Mouse (Mus musculus) lung, embryonic 14.5 days (tissue): Measurements from ENCODE around the gene Ccnd1. TPM values are rescaled to one million over a fixed set of nuclear protein-coding genes. Genes with fewer than 3 reads are reported as not detected.
A peak's percentile ranks its signal among the peaks of the same experiment; 100 is the strongest.

Experiments
- ATAC-seq: fragments of 200-750 bp; cut with Nextera tagmentation; 2 replicates; pipeline ENCODE4 v1.8.0; 2017; ENCODE audit warnings: mild to moderate bottlenecking, moderate TSS enrichment, moderate library complexity; ENCODE audit not compliant: insufficient read depth
- DNase-seq: peaks from one replicate; pipeline ENCODE4 v3.0.0-alpha.2; 2015
- H3K27ac ChIP-seq: fragments of 300-500 bp; sonication (generic); 2 replicates; pipeline ENCODE4 v1.5.1; 2014; ENCODE audit warnings: low read depth, mild to moderate bottlenecking, moderate library complexity
- H3K27me3 ChIP-seq: fragments of 300-500 bp; sonication (generic); 2 replicates; pipeline ENCODE4 v1.6.1; 2014; ENCODE audit warnings: low read length, control low read depth; ENCODE audit not compliant: insufficient read depth
- H3K36me3 ChIP-seq: fragments of 300-500 bp; sonication (generic); 2 replicates; pipeline ENCODE4 v1.6.1; 2014; ENCODE audit warnings: control low read depth; ENCODE audit not compliant: insufficient read depth
- H3K4me1 ChIP-seq: fragments of 300-500 bp; sonication (generic); 2 replicates; pipeline ENCODE4 v1.6.1; 2014; ENCODE audit warnings: antibody characterized with exemption, control low read depth; ENCODE audit not compliant: insufficient read depth
- H3K4me2 ChIP-seq: fragments of 300-500 bp; sonication (generic); 2 replicates; pipeline ENCODE4 v1.6.1; 2014; ENCODE audit warnings: mild to moderate bottlenecking
- H3K4me3 ChIP-seq: fragments of 300-500 bp; sonication (generic); 2 replicates; pipeline ENCODE4 v1.5.1; 2014; ENCODE audit warnings: low read depth, low read length
- H3K9ac ChIP-seq: fragments of 300-500 bp; sonication (generic); 2 replicates; pipeline ENCODE4 v1.6.1; 2014
- H3K9me3 ChIP-seq: fragments of 300-500 bp; sonication (generic); 2 replicates; pipeline ENCODE4 v1.6.1; 2016; ENCODE audit warnings: low read depth, low read length, control low read depth
- CTCF ChIP-seq: IDR thresholded peaks from 2 replicates; pipeline ENCODE4 v1.5.1; 2016; ENCODE audit warnings: antibody characterized with exemption, low read depth
- WGBS: fragments of 180-500 bp; shearing (Covaris S2); extraction: QIAGEN DNeasy Blood & Tissue Kit; methylation state at CpG from one replicate; pipeline ENCODE4 v1.1.7; 2014; 5-methylcytosine and 5-hydroxymethylcytosine counted together
- polyA plus RNA-seq: library from polyadenylated mRNA; unstranded; fragments of >200 nt; fragmentation: Nextera tagmentation; extraction: Ambion mirVana; gene quantifications from 2 replicates; pipeline ENCODE4 v1.2.1, GENCODE M21; 2014

The Ccnd1 gene
- polyA plus RNA-seq, 1 experiment from 2014 or later = 154 TPM

GRCm38 (mm10) chr7:144927591-144927990 is 12.1 kb downstream of the Ccnd1 start:
- Histone ChIP-seq H3K36me3 (peaks cover 36% of the 10 kb centered on the region), H3K4me2 (no peak overlapping the region), H3K9me3 (no peaks in the 10 kb centered on the region), H3K4me3 (no peak overlapping the region), H3K27ac (no peak overlapping the region), H3K9ac (no peak overlapping the region), H3K4me1 (no peaks in the 10 kb centered on the region), H3K27me3 (no peaks in the 10 kb centered on the region)
- TF ChIP-seq CTCF = no peak
- DNase-seq (no peak), ATAC-seq (no peak)
- WGBS = 80% methylated on average over 2 of the region's 2 CpGs

- no peak overlapping the region for H3K27ac ChIP-seq
- no peaks in the 10 kb centered on the region for H3K9me3 ChIP-seq
- no peak for ATAC-seq
- H3K4me3 ChIP-seq = no peak overlapping the region
- H3K27me3 ChIP-seq = no peaks in the 10 kb centered on the region
- DNase-seq = peak; percentile 12
- no peaks in the 10 kb centered on the region for H3K4me1 ChIP-seq
- WGBS = 74% methylated on average over 1 of the region's 1 CpGs
- TF ChIP-seq CTCF = peak; percentile 51
- H3K9ac ChIP-seq = no peak overlapping the region
- no peak overlapping the region for H3K4me2 ChIP-seq
- peaks cover 31% of the 10 kb centered on the region; the same call in 1 of the 2 replicates for H3K36me3 ChIP-seq
These were observed 20.9 kb downstream of the Ccnd1 start for GRCm38 (mm10) chr7:144918823-144919222.

DNA sequence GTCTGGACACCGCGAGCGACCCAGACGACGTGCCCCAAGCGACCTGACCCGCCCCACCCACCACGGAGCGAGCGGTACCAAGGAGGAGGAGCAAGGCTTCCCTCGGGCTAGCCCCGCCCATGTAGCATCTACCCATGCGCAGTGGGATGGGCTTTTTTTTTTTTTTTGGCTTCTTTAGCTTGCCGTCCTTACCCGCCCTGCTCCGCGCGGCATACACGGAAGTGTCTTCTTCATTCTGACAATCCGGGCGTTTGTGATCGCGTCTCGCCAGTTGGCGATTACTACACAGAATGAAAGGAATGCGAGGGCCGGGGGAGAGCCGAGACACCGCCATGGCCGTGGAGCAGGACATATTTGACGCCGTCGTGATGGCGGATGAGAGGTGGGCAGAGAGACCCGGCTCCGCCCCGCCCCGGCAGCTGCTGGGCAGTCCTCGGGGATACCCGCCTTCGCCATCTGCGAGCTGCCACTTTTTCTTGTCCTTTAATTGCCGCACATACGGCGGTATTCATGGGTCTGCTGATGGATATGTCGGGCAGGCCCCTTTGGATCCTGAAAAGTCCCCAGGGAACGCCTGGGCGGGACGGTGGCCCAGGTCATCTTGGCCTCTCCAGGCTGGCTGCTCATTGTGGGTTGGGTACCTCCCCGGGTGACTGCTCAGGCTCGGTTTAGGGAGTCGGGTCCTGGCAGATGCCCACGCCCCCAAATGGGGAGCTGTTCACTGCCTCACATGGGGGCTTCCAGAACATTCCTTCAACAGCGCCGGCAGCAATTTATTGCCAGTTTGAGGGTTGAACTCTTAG is 24.6 kb downstream of the Ccnd1 start, which contains the start of gene LTO1:
LTO1 (plus strand) TSS at position 153 of the 803 bp plus-strand sequence.
- peaks cover 19% of the 10 kb centered on the region; the same call in 1 of the 2 replicates for H3K36me3 ChIP-seq
- peak within 1 kb of the TSS; percentile 87 for H3K4me3 ChIP-seq
- H3K9me3 ChIP-seq = no peaks in the 10 kb centered on the region
- DNase-seq (peak; percentile 97), ATAC-seq (peak; percentile 95)
- TF ChIP-seq CTCF = no peak
- no peaks in the 10 kb centered on the region for H3K4me1 ChIP-seq
- peak within 1 kb of the TSS; percentile 60; the same call in 1 of the 2 replicates for H3K27ac ChIP-seq
- peak within 1 kb of the TSS; percentile 91 for H3K4me2 ChIP-seq
- peak within 1 kb of the TSS; percentile 80 for H3K9ac ChIP-seq
- H3K27me3 ChIP-seq = no peaks in the 10 kb centered on the region
- WGBS = under 1% methylated on average over 55 of the region's 55 CpGs

DNA sequence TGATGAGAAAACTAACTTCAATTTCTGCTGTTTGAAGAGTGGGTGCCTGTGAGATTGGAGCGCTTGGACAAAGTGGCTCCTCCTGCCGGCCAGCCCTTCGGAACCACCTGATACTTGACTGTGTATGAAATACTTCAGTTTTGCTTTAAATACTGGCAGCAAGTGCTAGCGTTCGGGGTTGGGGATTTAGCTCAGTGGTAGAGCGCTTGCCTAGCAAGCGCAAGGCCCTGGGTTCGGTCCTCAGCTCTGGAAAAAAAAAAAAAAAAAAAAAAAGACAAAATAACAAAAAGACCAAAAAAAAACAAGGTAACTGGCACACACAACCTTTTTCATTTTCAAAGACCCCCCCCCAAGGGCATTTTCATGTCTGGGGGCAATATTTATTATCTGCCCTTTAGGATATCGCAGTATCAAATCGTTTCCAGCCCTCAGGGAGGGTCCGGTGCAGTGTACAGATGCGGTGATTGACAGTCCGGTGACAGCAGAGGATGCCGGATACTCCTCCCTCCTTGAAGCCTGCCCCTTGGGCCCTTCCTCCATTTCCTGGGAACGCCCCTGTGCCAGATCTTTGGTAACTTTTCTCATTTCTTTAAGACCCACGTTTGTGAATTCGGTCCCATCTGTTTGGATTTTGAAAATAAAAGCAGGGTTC is 25.3 kb downstream of the Ccnd1 start:
- 7% methylated on average over 17 of the region's 17 CpGs for WGBS

GRCm38 (mm10) chr7:144912897-144913296 is 26.8 kb downstream of the Ccnd1 start:
- Histone ChIP-seq H3K4me2 (no peak overlapping the region), H3K4me3 (no peak overlapping the region), H3K27me3 (no peaks in the 10 kb centered on the region), H3K9me3 (no peaks in the 10 kb centered on the region), H3K27ac (no peak overlapping the region), H3K9ac (no peak overlapping the region), H3K36me3 (0 out of 2 replicates have a peak, but pooled peaks cover 6% of the 10 kb centered on the region), H3K4me1 (no peaks in the 10 kb centered on the region)
- no peak for TF ChIP-seq CTCF
- ATAC-seq = no peak
- DNase-seq = no peak
- 84% methylated on average over 4 of the region's 4 CpGs for WGBS

More for the DNA sequence above, 25.3 kb downstream of the Ccnd1 start:
- H3K4me3 ChIP-seq = peak overlapping the region; percentile 87
- TF ChIP-seq CTCF = peak; percentile 36
- no peaks in the 10 kb centered on the region for H3K4me1 ChIP-seq
- peak overlapping the region; percentile 80 for H3K9ac ChIP-seq
- H3K27ac ChIP-seq = peak overlapping the region; percentile 9; the same call in 1 of the 2 replicates
- ATAC-seq (peak; percentile 93), DNase-seq (peak; percentile 42)
- no peaks in the 10 kb centered on the region for H3K27me3 ChIP-seq
- peaks cover 12% of the 10 kb centered on the region; the same call in 1 of the 2 replicates for H3K36me3 ChIP-seq
- H3K9me3 ChIP-seq = no peaks in the 10 kb centered on the region
- peak overlapping the region; percentile 91 for H3K4me2 ChIP-seq

DNA sequence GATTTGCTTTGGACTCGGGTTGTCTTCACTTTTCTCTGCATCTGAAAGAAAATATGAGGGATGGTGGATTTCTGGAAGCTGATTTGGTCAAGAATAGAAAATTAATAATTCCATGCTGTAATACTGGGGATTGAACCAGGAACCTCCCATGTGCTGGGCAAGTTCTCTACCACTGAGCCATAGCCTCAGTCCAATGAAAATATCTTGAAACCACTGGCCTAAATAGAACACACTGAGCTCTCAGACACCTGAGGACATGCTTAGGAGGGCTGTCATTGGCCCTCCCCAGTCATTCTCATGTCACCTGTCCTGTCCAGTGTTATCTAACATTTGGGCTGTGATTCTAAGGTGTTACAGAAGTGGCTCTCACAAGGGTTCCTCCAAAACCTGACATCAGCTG is 28.6 kb downstream of the Ccnd1 start:
- Histone ChIP-seq H3K27ac (no peak overlapping the region), H3K4me3 (no peak overlapping the region), H3K36me3 (no peaks in the 10 kb centered on the region), H3K4me2 (no peak overlapping the region), H3K9ac (no peak overlapping the region), H3K4me1 (0 out of 2 replicates have a peak, but pooled peaks cover 2% of the 10 kb centered on the region), H3K27me3 (0 out of 2 replicates have a peak, but pooled peaks cover 3% of the 10 kb centered on the region), H3K9me3 (no peaks in the 10 kb centered on the region)
- DNase-seq = no peak
- no peak for ATAC-seq
- WGBS = 75% methylated on average over 1 of the region's 1 CpGs
- TF ChIP-seq CTCF = no peak

GRCm38 (mm10) chr7:144908705-144909104 is 31.0 kb downstream of the Ccnd1 start:
- H3K4me2 ChIP-seq = no peak overlapping the region

More at GRCm38 (mm10) chr7:144908705-144909104, 31.0 kb downstream of the Ccnd1 start:
- TF ChIP-seq CTCF = no peak
- H3K36me3 ChIP-seq = no peaks in the 10 kb centered on the region
- DNase-seq (peak; percentile 4), ATAC-seq (no peak)
- H3K9ac ChIP-seq = no peak overlapping the region
- 35% methylated on average over 7 of the region's 7 CpGs for WGBS
- H3K4me1 ChIP-seq = 0 out of 2 replicates have a peak, but pooled peaks cover 2% of the 10 kb centered on the region
- H3K9me3 ChIP-seq = no peaks in the 10 kb centered on the region
- H3K27me3 ChIP-seq = 0 out of 2 replicates have a peak, but pooled peaks cover 3% of the 10 kb centered on the region
- H3K27ac ChIP-seq = no peak overlapping the region
- H3K4me3 ChIP-seq = no peak overlapping the region
